ENCODE assay signal across 9 mouse cellular contexts in the genomic region with DNA sequence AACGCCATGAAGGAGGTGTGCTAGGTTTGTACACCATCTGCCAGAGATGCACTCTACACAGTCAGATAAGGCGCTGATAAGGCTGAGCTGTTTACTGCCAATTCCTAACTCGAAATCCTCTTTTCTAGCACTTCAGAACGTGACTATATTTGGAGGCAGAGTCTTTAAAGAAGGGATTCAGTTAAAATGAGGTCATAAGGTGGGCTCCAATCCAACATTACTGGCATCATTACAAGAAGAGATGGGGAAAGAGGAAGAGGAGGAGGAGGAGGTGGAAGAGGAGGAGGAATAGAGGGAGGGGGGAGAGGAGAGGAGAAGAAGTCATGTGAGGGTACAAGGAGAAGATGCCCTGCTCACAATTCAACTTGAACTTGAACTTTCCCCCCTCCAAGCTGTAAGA.
"Had no signal": no experiment of that assay in that cellular context is flagged by ENCODE, and none has a peak within 500 bp of the region (broad histone marks: within the 10 kb centered on the region; RNA-seq: fewer than 3 reads in every experiment).

No protein-coding gene starts in this region.

- H3K4me1 ChIP-seq: limb, embryonic 10.5 days; liver, embryonic 15.5 days; stomach, embryonic 15.5 days had no signal

- H3K4me3 ChIP-seq: left cerebral cortex, adult 2 months; limb, embryonic 10.5 days; liver, embryonic 15.5 days; midbrain, embryonic 13.5 days; stomach, embryonic 15.5 days had no signal

- DNase-seq: kidney, adult 18-20 months; kidney, postnatal 14 days; thymus, adult 2 months; thymus, postnatal 36 days had no signal

- H3K27me3 ChIP-seq: liver, embryonic 15.5 days; midbrain, embryonic 13.5 days; stomach, embryonic 15.5 days had no signal

- H3K27ac ChIP-seq: left cerebral cortex, adult 2 months; limb, embryonic 10.5 days; liver, embryonic 15.5 days; midbrain, embryonic 13.5 days; stomach, embryonic 15.5 days had no signal

- H3K9ac ChIP-seq: liver, embryonic 15.5 days; midbrain, embryonic 13.5 days; stomach, embryonic 15.5 days had no signal

- H3K36me3 ChIP-seq: limb, embryonic 10.5 days; liver, embryonic 15.5 days; midbrain, embryonic 13.5 days; stomach, embryonic 15.5 days had no signal
